Mouse (Mus musculus) C2C12 (cell line): ENCODE results near the gene Mical2.

ENCODE experiments used
- CTCF ChIP-seq: IDR thresholded peaks from one replicate; pipeline ENCODE4 v1.5.1; 2011; ENCODE audit not compliant: control insufficient read depth, insufficient read depth, insufficient read length
- MAX ChIP-seq: IDR thresholded peaks from one replicate; pipeline ENCODE4 v1.6.1; 2011; ENCODE audit warnings: mild to moderate bottlenecking, control low read depth
- MYOD1 ChIP-seq: IDR thresholded peaks from one replicate; pipeline ENCODE4 v1.6.1; 2011; ENCODE audit warnings: low read depth; ENCODE audit not compliant: control insufficient read depth, insufficient read length
- MYOG ChIP-seq: IDR thresholded peaks from one replicate; pipeline ENCODE4 v1.6.1; 2011; ENCODE audit not compliant: control insufficient read depth, insufficient read length; ENCODE audit errors: extremely low read depth

DNA sequence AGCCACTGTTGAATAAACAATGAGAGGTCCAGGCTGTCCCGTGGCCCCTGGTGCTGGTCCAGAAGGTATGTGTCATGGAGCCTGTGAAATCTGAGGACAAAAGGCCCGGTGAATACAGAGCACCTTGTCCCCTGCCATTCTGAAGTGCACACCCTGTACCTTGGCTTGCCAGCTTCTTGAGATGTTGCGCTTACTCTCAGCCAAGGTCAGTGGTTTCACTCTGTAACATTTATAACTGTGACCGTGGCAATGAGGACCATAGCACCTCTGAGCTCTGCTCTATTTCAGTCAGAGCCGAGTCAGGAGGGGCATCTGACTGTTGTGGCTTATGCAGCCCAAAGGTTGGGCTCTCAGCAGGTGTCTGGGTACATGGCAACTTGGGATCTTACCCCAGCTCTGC lies 31.4 kb upstream of the Mical2 start:
- TF ChIP-seq CTCF (no peak), MYOG (no peak), MYOD1 (no peak), MAX (no peak)
